Mouse (Mus musculus): ENCODE data around the gene Dis3l2. TPM values are rescaled to one million over a fixed set of nuclear protein-coding genes. Genes with fewer than 3 reads are reported as not detected.

Dis3l2 gene
- polyA plus RNA-seq, 1 experiment from 2014 or later = 32.5 TPM

- Histone ChIP-seq H3K36me3 (peaks cover 2% of the 10 kb centered on the region; the same call in 1 of the 2 replicates), H3K4me1 (no peaks in the 10 kb centered on the region), H3K9ac (no peak overlapping the region), H3K4me2 (replicated peaks) (no peak overlapping the region), H3K9me3 (no peaks in the 10 kb centered on the region), H3K27me3 (no peaks in the 10 kb centered on the region), H3K27ac (no peak overlapping the region), H3K4me3 (no peak overlapping the region)
- 75% methylated on average over 5 of the region's 5 CpGs for WGBS
- ATAC-seq (ENCODE audit: insufficient number of reproducible peaks, insufficient read depth, low FRiP score, low TSS enrichment) = no peak
Measured at GRCm38 (mm10) chr1:86925776-86926175, 222.2 kb downstream of the Dis3l2 start.

- Histone ChIP-seq H3K4me2 (replicated peaks) (no peak overlapping the region), H3K27me3 (no peaks in the 10 kb centered on the region), H3K36me3 (peaks cover 3% of the 10 kb centered on the region; the same call in 1 of the 2 replicates), H3K27ac (no peak overlapping the region), H3K9me3 (no peaks in the 10 kb centered on the region), H3K4me1 (no peaks in the 10 kb centered on the region), H3K4me3 (no peak overlapping the region), H3K9ac (no peak overlapping the region)
- 94% methylated on average over 4 of the region's 4 CpGs for WGBS
- ATAC-seq (ENCODE audit: insufficient number of reproducible peaks, insufficient read depth, low FRiP score, low TSS enrichment) = no peak
Measured at GRCm38 (mm10) chr1:86931606-86932379, 228.2 kb downstream of the Dis3l2 start.

GRCm38 (mm10) chr1:86932810-86933209 lies 229.2 kb downstream of the Dis3l2 start:
- H3K9me3 ChIP-seq = no peaks in the 10 kb centered on the region
- H3K4me2 ChIP-seq (replicated peaks) = no peak overlapping the region
- no peaks in the 10 kb centered on the region for H3K27me3 ChIP-seq
- H3K4me1 ChIP-seq = no peaks in the 10 kb centered on the region
- no peak overlapping the region for H3K4me3 ChIP-seq
- 89% methylated on average over 4 of the region's 4 CpGs for WGBS
- no peak for ATAC-seq (ENCODE audit: insufficient number of reproducible peaks, insufficient read depth, low FRiP score, low TSS enrichment)
- no peak overlapping the region for H3K27ac ChIP-seq
- H3K36me3 ChIP-seq = peaks cover 3% of the 10 kb centered on the region; the same call in 1 of the 2 replicates
- no peak overlapping the region for H3K9ac ChIP-seq

- Histone ChIP-seq H3K36me3 (peaks cover 3% of the 10 kb centered on the region; the same call in 1 of the 2 replicates), H3K4me3 (no peak overlapping the region), H3K4me1 (no peaks in the 10 kb centered on the region), H3K9ac (no peak overlapping the region), H3K27me3 (no peaks in the 10 kb centered on the region), H3K27ac (no peak overlapping the region), H3K4me2 (replicated peaks) (no peak overlapping the region), H3K9me3 (no peaks in the 10 kb centered on the region)
- no peak for ATAC-seq (ENCODE audit: insufficient number of reproducible peaks, insufficient read depth, low FRiP score, low TSS enrichment)
- 79% methylated on average over 1 of the region's 1 CpGs for WGBS
Measured at GRCm38 (mm10) chr1:86933656-86934055, 230.0 kb downstream of the Dis3l2 start.

GRCm38 (mm10) chr1:86951501-86952205 lies 248.0 kb downstream of the Dis3l2 start:
- no peaks in the 10 kb centered on the region; the same call in 1 of the 2 replicates for H3K36me3 ChIP-seq
- no peaks in the 10 kb centered on the region for H3K27me3 ChIP-seq
- no peak overlapping the region for H3K9ac ChIP-seq
- no peak overlapping the region for H3K4me2 ChIP-seq (replicated peaks)
- 76% methylated on average over 5 of the region's 5 CpGs for WGBS
- no peak for ATAC-seq (ENCODE audit: insufficient number of reproducible peaks, insufficient read depth, low FRiP score, low TSS enrichment)
- no peaks in the 10 kb centered on the region for H3K9me3 ChIP-seq
- no peak overlapping the region for H3K4me3 ChIP-seq
- H3K4me1 ChIP-seq = no peaks in the 10 kb centered on the region
- no peak overlapping the region for H3K27ac ChIP-seq

- H3K9ac ChIP-seq = no peak overlapping the region
- peaks cover 10% of the 10 kb centered on the region; the same call in 1 of the 2 replicates for H3K36me3 ChIP-seq
- no peaks in the 10 kb centered on the region for H3K9me3 ChIP-seq
- no peaks in the 10 kb centered on the region for H3K27me3 ChIP-seq
- H3K4me2 ChIP-seq (replicated peaks) = no peak overlapping the region
- H3K4me3 ChIP-seq = no peak overlapping the region
- H3K27ac ChIP-seq = no peak overlapping the region
- H3K4me1 ChIP-seq = no peaks in the 10 kb centered on the region
- ATAC-seq (ENCODE audit: insufficient number of reproducible peaks, insufficient read depth, low FRiP score, low TSS enrichment) = no peak
Measured at GRCm38 (mm10) chr1:86955801-86956200, 252.2 kb downstream of the Dis3l2 start.

GRCm38 (mm10) chr1:86968261-86968964 lies 264.8 kb downstream of the Dis3l2 start:
- Histone ChIP-seq H3K4me2 (replicated peaks) (no peak overlapping the region), H3K4me1 (no peaks in the 10 kb centered on the region), H3K9ac (no peak overlapping the region), H3K4me3 (no peak overlapping the region), H3K9me3 (no peaks in the 10 kb centered on the region), H3K27me3 (no peaks in the 10 kb centered on the region), H3K27ac (no peak overlapping the region), H3K36me3 (peaks cover 4% of the 10 kb centered on the region; the same call in 1 of the 2 replicates)
- WGBS = 61% methylated on average over 6 of the region's 6 CpGs
- no peak for ATAC-seq (ENCODE audit: insufficient number of reproducible peaks, insufficient read depth, low FRiP score, low TSS enrichment)

GRCm38 (mm10) chr1:86969173-86969725 lies 265.6 kb downstream of the Dis3l2 start:
- peaks cover 9% of the 10 kb centered on the region; the same call in 1 of the 2 replicates for H3K36me3 ChIP-seq
- ATAC-seq (ENCODE audit: insufficient number of reproducible peaks, insufficient read depth, low FRiP score, low TSS enrichment) = no peak
- WGBS = 80% methylated on average over 11 of the region's 11 CpGs
- no peak overlapping the region for H3K4me2 ChIP-seq (replicated peaks)
- H3K27me3 ChIP-seq = no peaks in the 10 kb centered on the region
- H3K4me1 ChIP-seq = no peaks in the 10 kb centered on the region
- H3K9me3 ChIP-seq = no peaks in the 10 kb centered on the region
- H3K27ac ChIP-seq = no peak overlapping the region
- H3K4me3 ChIP-seq = no peak overlapping the region
- H3K9ac ChIP-seq = no peak overlapping the region

GRCm38 (mm10) chr1:86972693-86973092 lies 269.1 kb downstream of the Dis3l2 start:
- no peaks in the 10 kb centered on the region for H3K27me3 ChIP-seq
- H3K4me1 ChIP-seq = no peaks in the 10 kb centered on the region
- H3K9me3 ChIP-seq = no peaks in the 10 kb centered on the region
- H3K27ac ChIP-seq = no peak overlapping the region
- WGBS = 39% methylated on average over 1 of the region's 1 CpGs
- no peak overlapping the region for H3K4me3 ChIP-seq
- H3K36me3 ChIP-seq = peaks cover 9% of the 10 kb centered on the region; the same call in 1 of the 2 replicates
- no peak overlapping the region for H3K4me2 ChIP-seq (replicated peaks)
- no peak for ATAC-seq (ENCODE audit: insufficient number of reproducible peaks, insufficient read depth, low FRiP score, low TSS enrichment)
- H3K9ac ChIP-seq = no peak overlapping the region

GRCm38 (mm10) chr1:86977018-86977417 lies 273.4 kb downstream of the Dis3l2 start:
- H3K36me3 ChIP-seq = peaks cover 9% of the 10 kb centered on the region; the same call in 1 of the 2 replicates
- no peaks in the 10 kb centered on the region for H3K9me3 ChIP-seq
- H3K4me3 ChIP-seq = no peak overlapping the region
- no peak overlapping the region for H3K9ac ChIP-seq
- H3K27me3 ChIP-seq = no peaks in the 10 kb centered on the region
- WGBS = 85% methylated on average over 1 of the region's 1 CpGs
- ATAC-seq (ENCODE audit: insufficient number of reproducible peaks, insufficient read depth, low FRiP score, low TSS enrichment) = no peak
- no peak overlapping the region for H3K4me2 ChIP-seq (replicated peaks)
- H3K27ac ChIP-seq = no peak overlapping the region
- H3K4me1 ChIP-seq = no peaks in the 10 kb centered on the region

- H3K4me2 ChIP-seq (replicated peaks) = no peak overlapping the region
Measured at GRCm38 (mm10) chr1:86986372-86986771, 282.8 kb downstream of the Dis3l2 start.

More at GRCm38 (mm10) chr1:86986372-86986771, 282.8 kb downstream of the Dis3l2 start:
- Histone ChIP-seq H3K27ac (no peak overlapping the region), H3K9ac (no peak overlapping the region), H3K27me3 (no peaks in the 10 kb centered on the region), H3K36me3 (0 out of 2 replicates have a peak, but pooled peaks cover 3% of the 10 kb centered on the region), H3K4me1 (no peaks in the 10 kb centered on the region), H3K4me3 (no peak overlapping the region), H3K9me3 (no peaks in the 10 kb centered on the region)
- no peak for ATAC-seq (ENCODE audit: insufficient number of reproducible peaks, insufficient read depth, low FRiP score, low TSS enrichment)
